Mouse (Mus musculus) intestine, postnatal 0 days (tissue): ENCODE data around the gene Kat2b. TPM values are rescaled to one million over a fixed set of nuclear protein-coding genes. Genes with fewer than 3 reads are reported as not detected.

ENCODE experiments used
- ATAC-seq: fragments of 200-750 bp; cut with Nextera tagmentation; 2 replicates; pipeline ENCODE4 v1.8.0; 2017; ENCODE audit warnings: mild to moderate bottlenecking, moderate TSS enrichment, moderate library complexity
- H3K27ac ChIP-seq: fragments of 300-500 bp; sonication (generic); 2 replicates; pipeline ENCODE4 v1.5.1; 2014; ENCODE audit warnings: mild to moderate bottlenecking, low read depth, low read length, moderate library complexity
- H3K27me3 ChIP-seq: fragments of 300-500 bp; sonication (generic); replicated peaks from 2 replicates; pipeline ENCODE4 v1.6.1; 2014; ENCODE audit warnings: low read length, mixed read lengths; ENCODE audit not compliant: control insufficient read depth, insufficient read depth
- H3K36me3 ChIP-seq: fragments of 300-500 bp; sonication (generic); 2 replicates; pipeline ENCODE4 v1.6.1; 2014; ENCODE audit warnings: mild to moderate bottlenecking, moderate library complexity; ENCODE audit not compliant: control insufficient read depth, insufficient read depth
- H3K4me1 ChIP-seq: fragments of 300-500 bp; sonication (generic); replicated peaks from 2 replicates; pipeline ENCODE4 v1.6.1; 2014; ENCODE audit warnings: antibody characterized with exemption, low read length, mixed read lengths; ENCODE audit not compliant: control insufficient read depth, insufficient read depth
- H3K4me2 ChIP-seq: fragments of 300-500 bp; sonication (generic); replicated peaks from 2 replicates; pipeline ENCODE4 v1.6.1; 2014; ENCODE audit warnings: low read depth, mild to moderate bottlenecking, moderate library complexity
- H3K4me3 ChIP-seq: fragments of 300-500 bp; sonication (generic); 2 replicates; pipeline ENCODE4 v1.5.1; 2014; ENCODE audit warnings: low read depth, low read length
- H3K9ac ChIP-seq: fragments of 300-500 bp; sonication (generic); 2 replicates; pipeline ENCODE4 v1.6.1; 2014; ENCODE audit warnings: mild to moderate bottlenecking, low read depth, low read length
- H3K9me3 ChIP-seq: fragments of 300-500 bp; sonication (generic); 2 replicates; pipeline ENCODE4 v1.6.1; 2016; ENCODE audit warnings: mixed run types; ENCODE audit not compliant: control insufficient read depth
- CTCF ChIP-seq: sonication (generic); IDR thresholded peaks from 2 replicates; pipeline ENCODE4 v1.5.1; 2016; ENCODE audit warnings: low read depth, mild to moderate bottlenecking, control low read depth, antibody characterized with exemption, moderate library complexity
- WGBS: fragments of 180-500 bp; shearing (Covaris S2); extraction: QIAGEN DNeasy Blood & Tissue Kit; methylation state at CpG from one replicate; pipeline ENCODE4 v1.1.7; 2014; 5-methylcytosine and 5-hydroxymethylcytosine counted together
- polyA plus RNA-seq: library from polyadenylated mRNA; unstranded; fragments of >200 nt; fragmentation: Nextera tagmentation; extraction: Ambion mirVana; gene quantifications from 2 replicates; pipeline ENCODE4 v1.2.1, GENCODE M21; 2015

Kat2b gene
- polyA plus RNA-seq, 1 experiment from 2014 or later, result 5.9 TPM

GRCm38 (mm10) chr17:53577754-53578153, 11.1 kb downstream of the Kat2b start:
- Histone ChIP-seq H3K4me2 (no peak overlapping the region), H3K36me3 (no peaks in the 10 kb centered on the region), H3K4me3 (no peak overlapping the region), H3K9ac (no peak overlapping the region), H3K27me3 (no peaks in the 10 kb centered on the region), H3K4me1 (0 out of 2 replicates have a peak, but pooled peaks cover 2% of the 10 kb centered on the region), H3K27ac (no peak overlapping the region), H3K9me3 (no peaks in the 10 kb centered on the region)
- WGBS, result 76% methylated on average over 5 of the region's 5 CpGs
- ATAC-seq, result no peak
- TF ChIP-seq CTCF, result no peak

- no peak for TF ChIP-seq CTCF
- WGBS, result 72% methylated on average over 6 of the region's 6 CpGs
- ATAC-seq, result no peak
These were observed 11.6 kb downstream of the Kat2b start for GRCm38 (mm10) chr17:53578249-53578648.

GRCm38 (mm10) chr17:53578776-53579175, 12.1 kb downstream of the Kat2b start:
- H3K4me3 ChIP-seq, result no peak overlapping the region
- no peak overlapping the region for H3K4me2 ChIP-seq
- no peak overlapping the region for H3K27ac ChIP-seq
- H3K36me3 ChIP-seq, result no peaks in the 10 kb centered on the region
- H3K9ac ChIP-seq, result no peak overlapping the region
- no peak for TF ChIP-seq CTCF
- H3K9me3 ChIP-seq, result no peaks in the 10 kb centered on the region
- 0 out of 2 replicates have a peak, but pooled peaks cover 2% of the 10 kb centered on the region for H3K4me1 ChIP-seq
- WGBS, result 77% methylated on average over 9 of the region's 9 CpGs
- H3K27me3 ChIP-seq, result no peaks in the 10 kb centered on the region
- ATAC-seq, result no peak

More at GRCm38 (mm10) chr17:53578249-53578648, 11.6 kb downstream of the Kat2b start:
- Histone ChIP-seq H3K4me3 (no peak overlapping the region), H3K27ac (no peak overlapping the region), H3K27me3 (no peaks in the 10 kb centered on the region), H3K4me2 (no peak overlapping the region), H3K9me3 (no peaks in the 10 kb centered on the region), H3K36me3 (no peaks in the 10 kb centered on the region), H3K9ac (no peak overlapping the region), H3K4me1 (0 out of 2 replicates have a peak, but pooled peaks cover 2% of the 10 kb centered on the region)

- H3K9ac ChIP-seq, result no peak overlapping the region
- no peak overlapping the region for H3K4me2 ChIP-seq
- no peak overlapping the region for H3K4me3 ChIP-seq
- TF ChIP-seq CTCF, result no peak
- H3K36me3 ChIP-seq, result no peaks in the 10 kb centered on the region
- no peak for ATAC-seq
- WGBS, result 85% methylated on average over 4 of the region's 4 CpGs
- H3K9me3 ChIP-seq, result no peaks in the 10 kb centered on the region
- no peak overlapping the region for H3K27ac ChIP-seq
- H3K4me1 ChIP-seq, result no peaks in the 10 kb centered on the region
- no peaks in the 10 kb centered on the region for H3K27me3 ChIP-seq
These were observed 13.0 kb downstream of the Kat2b start for GRCm38 (mm10) chr17:53579612-53580011.

- no peaks in the 10 kb centered on the region for H3K4me1 ChIP-seq
- no peaks in the 10 kb centered on the region for H3K27me3 ChIP-seq
- H3K9me3 ChIP-seq, result no peaks in the 10 kb centered on the region
- H3K9ac ChIP-seq, result no peak overlapping the region
- whole genome bisulfite sequencing, result 69% methylated on average over 3 of the region's 3 CpGs
- no peak overlapping the region for H3K27ac ChIP-seq
- no peak overlapping the region for H3K4me3 ChIP-seq
- TF ChIP-seq CTCF, result no peak
- no peak overlapping the region for H3K4me2 ChIP-seq
- no peak for ATAC-seq
- no peaks in the 10 kb centered on the region for H3K36me3 ChIP-seq
These were observed 13.6 kb downstream of the Kat2b start for GRCm38 (mm10) chr17:53580237-53580636.

GRCm38 (mm10) chr17:53582026-53582585, 15.4 kb downstream of the Kat2b start:
- H3K4me1 ChIP-seq, result peaks cover 5% of the 10 kb centered on the region
- no peak overlapping the region for H3K9ac ChIP-seq
- no peak overlapping the region for H3K27ac ChIP-seq
- no peaks in the 10 kb centered on the region for H3K9me3 ChIP-seq
- H3K4me3 ChIP-seq, result no peak overlapping the region
- H3K27me3 ChIP-seq, result no peaks in the 10 kb centered on the region
- no peak for ATAC-seq
- no peaks in the 10 kb centered on the region for H3K36me3 ChIP-seq
- 52% methylated on average over 4 of the region's 4 CpGs for WGBS
- no peak overlapping the region for H3K4me2 ChIP-seq
- TF ChIP-seq CTCF, result no peak
